19 mouse cellular contexts compared by ENCODE assay signal in genomic region chr9:36948181-36948580, GRCm38 (mm10).
A peak's percentile ranks its signal among the peaks of the same experiment; 100 is the strongest.
DNase-seq lines count a peak whose midpoint lies in the region; ATAC-seq lines count a peak whose summit lies in the region.
"Had no signal": no experiment of that assay in that cellular context is flagged by ENCODE, and none has a peak within 500 bp of the region (broad histone marks: within the 10 kb centered on the region; RNA-seq: fewer than 3 reads in every experiment).

No protein-coding gene starts in this region.

- H3K9ac ChIP-seq in lung, embryonic 15.5 days = no peak overlapping the region
- H3K9ac ChIP-seq: forebrain, embryonic 12.5 days; hindbrain, embryonic 15.5 days had no signal

- no peaks in the 10 kb centered on the region for H3K27me3 ChIP-seq in lung, embryonic 15.5 days
- no peaks in the 10 kb centered on the region for H3K27me3 ChIP-seq in embryonic facial prominence, embryonic 10.5 days (replicated peaks; ENCODE audit: low read depth, poor library complexity, severe bottlenecking)
- H3K27me3 ChIP-seq: forebrain, embryonic 12.5 days; hindbrain, embryonic 15.5 days had no signal

- no peaks in the 10 kb centered on the region for H3K9me3 ChIP-seq in lung, embryonic 15.5 days
- H3K9me3 ChIP-seq in embryonic facial prominence, embryonic 10.5 days = no peaks in the 10 kb centered on the region
- H3K9me3 ChIP-seq: forebrain, embryonic 12.5 days; hindbrain, embryonic 15.5 days had no signal

- no peak overlapping the region for H3K4me2 ChIP-seq in lung, embryonic 15.5 days
- H3K4me2 ChIP-seq: forebrain, embryonic 12.5 days; heart, embryonic 11.5 days; hindbrain, embryonic 15.5 days had no signal

- peaks cover 12% of the 10 kb centered on the region for H3K4me1 ChIP-seq in lung, embryonic 15.5 days
- H3K4me1 ChIP-seq in embryonic facial prominence, embryonic 10.5 days = peaks cover 42% of the 10 kb centered on the region

- DNase-seq in gastrocnemius, adult 18-20 months (ENCODE audit: low spot score) = peak; percentile 66
- no peak for DNase-seq in gastrocnemius, postnatal 4 days (ENCODE audit: low spot score in 2 of 2)
- no peak for DNase-seq in lung, postnatal 10 days
- DNase-seq in embryonic facial prominence, embryonic 10.5 days (ENCODE audit: low spot score) = peak; percentile 7
- DNase-seq in gonadal fat pad, adult 2 months (ENCODE audit: low read depth) = peak; percentile 36
- DNase-seq: adrenal gland, adult 2 months; cerebellum, adult 11 months; cerebellum, adult 9-11 months; gastrocnemius, postnatal 14 days; kidney, adult 2 months; lung, postnatal 36 days; spleen, adult 18-20 months; thymus, postnatal 25 days had no signal

- H3K27ac ChIP-seq in lung, embryonic 15.5 days = peak overlapping the region; percentile 58
- no peak overlapping the region for H3K27ac ChIP-seq in embryonic facial prominence, embryonic 10.5 days (replicated peaks)
- H3K27ac ChIP-seq: forebrain, embryonic 12.5 days; hindbrain, embryonic 15.5 days; kidney, postnatal 0 days had no signal

- 82% methylated on average over 5 of the region's 5 CpGs for WGBS in lung, embryonic 15.5 days
- 89% methylated on average over 5 of the region's 5 CpGs for WGBS in embryonic facial prominence, embryonic 10.5 days

- H3K4me3 ChIP-seq in lung, embryonic 15.5 days = no peak overlapping the region
- no peak overlapping the region for H3K4me3 ChIP-seq in embryonic facial prominence, embryonic 10.5 days
- H3K4me3 ChIP-seq: forebrain, embryonic 12.5 days; hindbrain, embryonic 15.5 days had no signal

- no peak for ATAC-seq in lung, embryonic 15.5 days (ENCODE audit: borderline replicate concordance, extremely low read depth, low FRiP score, low TSS enrichment)
- ATAC-seq in activated CD4-positive, CD25-positive, alpha-beta regulatory T cell, adult 4 months = no peak

- H3K36me3 ChIP-seq in lung, embryonic 15.5 days = no peaks in the 10 kb centered on the region
- peaks cover 19% of the 10 kb centered on the region for H3K36me3 ChIP-seq in embryonic facial prominence, embryonic 10.5 days (replicated peaks)
- H3K36me3 ChIP-seq: hindbrain, embryonic 15.5 days had no signal

Comparison
In these comparisons a context has a peak if more than half of its experiments do, and no peak if none do; other contexts are left out.
1. DNase-seq: peak in gastrocnemius, adult 18-20 months (single experiment), embryonic facial prominence, embryonic 10.5 days (single experiment) and gonadal fat pad, adult 2 months (single experiment); none in gastrocnemius, postnatal 4 days (0 of 2) and lung, postnatal 10 days (single experiment).